Mouse (Mus musculus) CH12.LX (cell line): ENCODE data around the gene 3100002H09Rik. TPM values are rescaled to one million over a fixed set of nuclear protein-coding genes. Genes with fewer than 3 reads are reported as not detected.

Experiments
- DNase-seq: peaks from one replicate; pipeline ENCODE4 v3.0.0-alpha.2; 2013; ENCODE audit errors: extremely low read depth
- H3K27ac ChIP-seq: 2 replicates; pipeline ENCODE4 v1.5.1; 2012; ENCODE audit warnings: low read depth, mild to moderate bottlenecking, control low read depth, moderate library complexity; ENCODE audit not compliant: insufficient read depth
- H3K27me3 ChIP-seq: replicated peaks from 2 replicates; pipeline ENCODE3; 2012; ENCODE audit warnings: inconsistent platforms
- H3K36me3 ChIP-seq, 2 experiments: replicated peaks in 1 of 2; 2 replicates each; pipeline versions ENCODE3 to v1.6.1; 2012; ENCODE audit warnings: inconsistent platforms in 1 of 2, low read length in 1 of 2, mild to moderate bottlenecking in 1 of 2, mixed read lengths in 1 of 2, moderate library complexity in 1 of 2; ENCODE audit not compliant: control insufficient read depth in 1 of 2, insufficient read depth in 1 of 2
- H3K4me1 ChIP-seq, 2 experiments: 2 replicates each; pipeline ENCODE4 v1.6.1; 2012; ENCODE audit warnings: inconsistent platforms in 1 of 2, moderate library complexity in 1 of 2; ENCODE audit not compliant: insufficient read depth in 2 of 2, control insufficient read depth in 1 of 2
- H3K4me2 ChIP-seq: 2 replicates; pipeline ENCODE4 v1.6.1; 2012; ENCODE audit warnings: low read depth, mild to moderate bottlenecking, control low read depth; ENCODE audit not compliant: poor library complexity, insufficient read depth, severe bottlenecking
- H3K4me3 ChIP-seq, 3 experiments: fragments of 150-350 bp in 1 of 3; sonication (generic) in 1 of 3; replicated peaks in 1 of 3; 2 replicates each; pipeline versions ENCODE3 to v1.5.1; 2011 to 2012; ENCODE audit warnings: low read depth in 2 of 3, low read length in 2 of 3, mild to moderate bottlenecking in 2 of 3, moderate library complexity in 2 of 3, control low read depth in 1 of 3, improper control_type of control experiment in 1 of 3, inconsistent platforms in 1 of 3, mixed read lengths in 1 of 3; ENCODE audit not compliant: poor library complexity in 1 of 3
- H3K79me2 ChIP-seq: replicated peaks from 2 replicates; pipeline ENCODE4 v1.6.1; 2012; ENCODE audit warnings: mild to moderate bottlenecking, moderate library complexity; ENCODE audit not compliant: control insufficient read depth, poor library complexity, insufficient read depth, severe bottlenecking; ENCODE audit errors: extremely low read depth
- H3K9ac ChIP-seq: 2 replicates; pipeline ENCODE4 v1.6.1; 2012; ENCODE audit warnings: low read depth, mild to moderate bottlenecking, control low read depth, moderate library complexity; ENCODE audit not compliant: insufficient read depth
- H3K9me3 ChIP-seq: replicated peaks from 2 replicates; pipeline ENCODE3; 2012; ENCODE audit warnings: low read length, inconsistent platforms, mixed read lengths
- BHLHE40 ChIP-seq: IDR thresholded peaks from 2 replicates; pipeline ENCODE4 v1.6.1; 2011; ENCODE audit warnings: mild to moderate bottlenecking, low read depth, low read length, improper control_type of control experiment
- CHD1 ChIP-seq: IDR thresholded peaks from 2 replicates; pipeline ENCODE4 v1.6.1; 2012; ENCODE audit warnings: low read depth, low read length, improper control_type of control experiment, inconsistent platforms
- CTCF ChIP-seq, 2 experiments: IDR thresholded peaks in 1 of 2; conservative IDR thresholded peaks in 1 of 2; 2 replicates each; pipeline ENCODE4 v1.5.1; 2011 to 2012; ENCODE audit warnings: low read depth in 2 of 2, low read length in 2 of 2, improper control_type of control experiment in 1 of 2, inconsistent platforms in 1 of 2, mild to moderate bottlenecking in 1 of 2, moderate library complexity in 1 of 2
- E2F4 ChIP-seq: IDR thresholded peaks from 2 replicates; pipeline ENCODE4 v1.6.1; 2011; ENCODE audit warnings: low read depth, low read length, improper control_type of control experiment; ENCODE audit not compliant: insufficient replicate concordance
- ELF1 ChIP-seq: IDR thresholded peaks from 2 replicates; pipeline ENCODE4 v1.6.1; 2014; ENCODE audit warnings: low read depth, mild to moderate bottlenecking, inconsistent platforms, low read length, improper control_type of control experiment
- EP300 ChIP-seq: IDR thresholded peaks from 2 replicates; pipeline ENCODE4 v1.6.1; 2011; ENCODE audit warnings: low read length, improper control_type of control experiment
- JUND ChIP-seq: conservative IDR thresholded peaks from 2 replicates; pipeline ENCODE4 v1.6.1; 2011; ENCODE audit warnings: low read depth, low read length, improper control_type of control experiment
- MAFK ChIP-seq: IDR thresholded peaks from 2 replicates; pipeline ENCODE4 v1.6.1; 2011; ENCODE audit warnings: low read length, improper control_type of control experiment; ENCODE audit not compliant: insufficient replicate concordance
- MAX ChIP-seq: IDR thresholded peaks from 2 replicates; pipeline ENCODE4 v1.6.1; 2011; ENCODE audit warnings: low read length, improper control_type of control experiment
- MAZ ChIP-seq: IDR thresholded peaks from 2 replicates; pipeline ENCODE4 v1.6.1; 2012; ENCODE audit warnings: low read depth, mild to moderate bottlenecking, inconsistent platforms, low read length, improper control_type of control experiment, moderate library complexity
- MEF2A ChIP-seq: IDR thresholded peaks from 2 replicates; pipeline ENCODE4 v1.6.1; 2014; ENCODE audit warnings: low read depth, mild to moderate bottlenecking, inconsistent platforms, low read length, improper control_type of control experiment, borderline replicate concordance
- MXI1 ChIP-seq: IDR thresholded peaks from 2 replicates; pipeline ENCODE4 v1.6.1; 2011; ENCODE audit warnings: mild to moderate bottlenecking, low read depth, low read length, improper control_type of control experiment
- MYC ChIP-seq: IDR thresholded peaks from 2 replicates; pipeline ENCODE4 v1.6.1; 2011; ENCODE audit warnings: low read depth, mild to moderate bottlenecking, improper control_type of control experiment, low read length
- NELFE ChIP-seq: IDR thresholded peaks from 2 replicates; pipeline ENCODE4 v1.6.1; 2011; ENCODE audit warnings: low read depth, low read length, improper control_type of control experiment
- NRF1 ChIP-seq: IDR thresholded peaks from 2 replicates; pipeline ENCODE4 v1.6.1; 2014; ENCODE audit warnings: low read depth, mild to moderate bottlenecking, inconsistent platforms, low read length, improper control_type of control experiment, moderate library complexity
- PAX5 ChIP-seq: IDR thresholded peaks from 2 replicates; pipeline ENCODE4 v1.6.1; 2012; ENCODE audit warnings: low read length, inconsistent platforms, mixed read lengths
- POLR2A ChIP-seq: IDR thresholded peaks from 2 replicates; pipeline ENCODE4 v1.6.1; 2011; ENCODE audit warnings: low read depth, mild to moderate bottlenecking, improper control_type of control experiment, low read length
- RCOR1 ChIP-seq: conservative IDR thresholded peaks from 2 replicates; pipeline ENCODE4 v1.6.1; 2012; ENCODE audit warnings: low read depth, mild to moderate bottlenecking, inconsistent platforms, low read length, improper control_type of control experiment
- TCF12 ChIP-seq: IDR thresholded peaks from 2 replicates; pipeline ENCODE4 v1.6.1; 2014; ENCODE audit warnings: low read depth, mild to moderate bottlenecking, inconsistent platforms, low read length, improper control_type of control experiment
- USF1 ChIP-seq: IDR thresholded peaks from 2 replicates; pipeline ENCODE4 v1.6.1; 2014; ENCODE audit warnings: low read depth, mild to moderate bottlenecking, inconsistent platforms, low read length, improper control_type of control experiment
- ZC3H11A ChIP-seq: IDR thresholded peaks from 2 replicates; pipeline ENCODE4 v1.6.1; 2012; ENCODE audit warnings: low read depth, mild to moderate bottlenecking, inconsistent platforms, low read length, improper control_type of control experiment
- ZMIZ1 ChIP-seq: IDR thresholded peaks from 2 replicates; pipeline ENCODE4 v1.6.1; 2012; ENCODE audit warnings: low read depth, mild to moderate bottlenecking, inconsistent platforms, low read length, improper control_type of control experiment
- dilution Hi-C: fragments of 300-500 bp; cut with MboI; formaldehyde crosslinking; loops from 2 replicates; pipeline ENCODE4 v1.14.3; 2020; ENCODE audit warnings: low sequenced_read_pairs; ENCODE audit not compliant: extremely low pct_unique_long_range_greater_than_20kb, extremely low pct_ligation_motif_present
- in situ Hi-C: fragments of 300-500 bp; cut with MboI; formaldehyde crosslinking; loops from 3 replicates; pipeline ENCODE4 v1.14.3; 2019; ENCODE audit warnings: low sequenced_read_pairs, low pct_ligation_motif_present, low pct_unique_long_range_greater_than_20kb, mixed read lengths
- polyA plus RNA-seq: library from polyadenylated mRNA; unstranded; fragments of >175 nt; gene quantifications from 2 replicates; pipeline ENCODE4 v1.2.1, GENCODE M21; 2012; ENCODE audit warnings: low read depth; ENCODE audit not compliant: insufficient read length
- total RNA-seq, 2 experiments: library from RNA; depleted of rRNA; stranded (reverse); fragments of 300-350 nt in 1 of 2; fragments of >200 nt in 1 of 2; gene quantifications; 2 replicates each; pipeline ENCODE4 v1.2.3; 2012 to 2014

The 3100002H09Rik gene
- total and polyA plus RNA-seq, 3 experiments = not detected

GRCm38 (mm10) chr4:124656854-124657650 is 46.4 kb upstream of the 3100002H09Rik start:
- DNase-seq = no peak
- H3K4me3 ChIP-seq = no peak overlapping the region
- TF ChIP-seq CTCF (conservative IDR thresholded peaks at IDR 0.05 in 1 of 2, IDR thresholded peaks at IDR 0.05 in 1 of 2; ENCODE audit: low read depth in 2 of 2, low read length in 2 of 2) (no peak), NELFE (no peak), MXI1 (no peak), MAZ (no peak), ELF1 (no peak), ZMIZ1 (no peak), NRF1 (no peak), CHD1 (no peak), MYC (no peak), MEF2A (no peak), PAX5 (no peak)
- peaks cover 0 to 14% of the 10 kb centered on the region in 2 experiments; a peak in 2 of 4 replicates for H3K4me1 ChIP-seq
- H3K4me2 ChIP-seq = no peak overlapping the region
- dilution Hi-C loops = no loop called here
- H3K9me3 ChIP-seq = peaks cover 36% of the 10 kb centered on the region
- peaks cover 26% of the 10 kb centered on the region for H3K27me3 ChIP-seq
- in situ Hi-C loops = no loop called here
- H3K9ac ChIP-seq = no peak overlapping the region
- no peaks in the 10 kb centered on the region for H3K79me2 ChIP-seq
- H3K36me3 ChIP-seq = no peaks in the 10 kb centered on the region
- no peak overlapping the region for H3K27ac ChIP-seq

GRCm38 (mm10) chr4:124656518-124656853 is 45.9 kb upstream of the 3100002H09Rik start, which contains the start of gene Pou3f1:
Pou3f1 (plus strand) TSS chr4:124656807.
- no peak for DNase-seq
- Histone ChIP-seq H3K4me3 (no peak within 1 kb of the TSS), H3K27me3 (peaks cover 20% of the 10 kb centered on the region), H3K4me1 (peaks cover 0 to 15% of the 10 kb centered on the region in 2 experiments; a peak in 2 of 4 replicates), H3K9ac (no peak within 1 kb of the TSS), H3K27ac (no peak within 1 kb of the TSS), H3K4me2 (no peak within 1 kb of the TSS), H3K9me3 (peaks cover 36% of the 10 kb centered on the region), H3K79me2 (no peaks in the 10 kb centered on the region), H3K36me3 (no peaks in the 10 kb centered on the region)
- dilution Hi-C loops = no loop called here
- in situ Hi-C loops = no loop called here
- TF ChIP-seq JUND (no peak), E2F4 (no peak), USF1 (no peak), TCF12 (no peak), POLR2A (no peak), RCOR1 (no peak), MAFK (no peak), NELFE (no peak), EP300 (no peak), ZC3H11A (no peak), MAX (no peak), BHLHE40 (no peak), MEF2A (no peak)
